Mouse (Mus musculus) Muller cell, postnatal 12 days (primary cell): ENCODE data around the gene Xylt1.

Experiments
- DNase-seq: peaks from one replicate; pipeline ENCODE4 v3.0.0-alpha.2; 2015; ENCODE audit errors: inconsistent ontology term

Gene Xylt1

DNA sequence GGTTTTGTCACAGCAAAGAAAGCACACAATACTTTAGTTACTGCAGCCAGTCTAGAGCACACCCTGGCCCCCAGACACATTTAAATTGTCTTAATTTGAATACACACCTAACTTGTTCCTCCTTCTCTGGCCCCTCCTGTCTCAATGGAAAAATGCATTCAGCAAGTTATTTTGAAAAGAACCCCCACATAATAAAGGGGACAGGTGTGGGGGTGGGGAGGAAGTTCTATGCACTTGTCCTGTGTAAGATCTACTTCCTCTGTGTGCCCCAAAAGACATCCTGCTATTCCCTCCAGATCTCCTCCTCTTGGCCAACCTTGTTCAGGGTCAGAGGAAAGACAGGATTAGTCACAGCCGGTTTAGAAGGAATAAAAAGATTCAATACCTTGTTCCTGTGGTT, 135.0 kb downstream of the Xylt1 start:
- no peak for DNase-seq

DNA sequence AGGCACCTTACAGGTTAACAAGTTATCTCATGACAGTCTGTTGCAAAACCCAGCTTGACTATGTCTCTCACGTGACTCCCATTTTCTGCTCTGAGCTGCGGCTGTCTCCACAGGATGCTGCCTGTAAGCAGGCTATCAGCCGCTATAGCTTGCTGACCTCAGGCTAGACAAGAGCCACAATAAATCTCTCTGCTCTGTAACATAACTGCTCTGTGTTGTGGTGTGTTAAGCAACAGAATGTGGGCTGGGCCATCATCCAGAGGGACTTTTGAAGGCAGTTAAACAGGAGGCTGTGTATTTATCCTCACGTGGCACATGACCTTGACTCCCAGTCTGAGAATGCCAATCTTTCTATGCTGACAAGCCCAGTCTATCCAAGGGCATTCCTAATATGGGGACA, 136.1 kb downstream of the Xylt1 start:
- DNase-seq, result no peak

DNA sequence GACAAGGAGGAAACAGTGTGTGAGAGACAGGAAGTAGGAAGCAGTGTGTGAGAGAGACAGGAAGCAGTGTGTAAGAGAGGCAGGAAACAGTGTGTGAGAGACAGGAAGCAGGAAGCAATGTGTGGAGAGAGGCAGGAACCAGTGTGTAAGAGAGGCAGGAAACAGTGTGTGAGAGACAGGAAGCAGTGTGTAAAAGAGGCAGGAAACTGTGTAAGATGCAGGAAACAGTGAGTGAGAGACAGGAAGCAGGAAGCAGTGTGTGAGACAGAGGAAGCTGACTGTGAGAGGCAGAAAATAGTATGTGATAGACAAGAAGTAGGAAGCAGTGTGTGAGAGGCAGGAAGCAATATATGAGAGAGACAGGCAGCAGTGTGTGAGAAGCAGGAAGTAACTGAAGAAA, 140.6 kb downstream of the Xylt1 start:
- no peak for DNase-seq

DNA sequence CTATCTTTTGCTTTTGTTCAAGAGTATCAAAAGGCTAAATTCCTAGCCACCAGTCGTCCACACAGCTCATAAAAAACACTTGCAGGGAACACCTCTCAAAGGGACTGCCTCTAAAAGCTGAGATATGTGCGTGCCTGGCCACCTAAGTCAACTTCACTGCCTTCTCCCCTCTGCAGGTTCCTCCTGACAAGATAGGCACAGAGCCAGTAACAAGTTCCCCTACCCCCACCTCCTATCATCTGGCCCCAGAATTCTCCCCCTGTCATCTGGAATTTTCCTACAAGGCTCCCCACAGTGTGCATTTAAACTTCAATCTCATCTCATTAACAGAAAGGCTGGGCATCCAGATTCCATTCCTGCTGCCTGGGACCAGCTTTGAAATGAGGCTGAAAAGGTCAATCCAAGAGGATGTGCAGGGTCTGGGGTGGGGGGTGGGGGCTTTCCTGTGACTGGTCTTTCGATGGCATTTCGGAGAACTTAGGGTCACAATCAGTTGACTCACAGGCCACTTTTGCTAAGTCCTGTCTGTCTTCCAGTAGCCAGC, 141.4 kb downstream of the Xylt1 start:
- peak; percentile 17 for DNase-seq

DNA sequence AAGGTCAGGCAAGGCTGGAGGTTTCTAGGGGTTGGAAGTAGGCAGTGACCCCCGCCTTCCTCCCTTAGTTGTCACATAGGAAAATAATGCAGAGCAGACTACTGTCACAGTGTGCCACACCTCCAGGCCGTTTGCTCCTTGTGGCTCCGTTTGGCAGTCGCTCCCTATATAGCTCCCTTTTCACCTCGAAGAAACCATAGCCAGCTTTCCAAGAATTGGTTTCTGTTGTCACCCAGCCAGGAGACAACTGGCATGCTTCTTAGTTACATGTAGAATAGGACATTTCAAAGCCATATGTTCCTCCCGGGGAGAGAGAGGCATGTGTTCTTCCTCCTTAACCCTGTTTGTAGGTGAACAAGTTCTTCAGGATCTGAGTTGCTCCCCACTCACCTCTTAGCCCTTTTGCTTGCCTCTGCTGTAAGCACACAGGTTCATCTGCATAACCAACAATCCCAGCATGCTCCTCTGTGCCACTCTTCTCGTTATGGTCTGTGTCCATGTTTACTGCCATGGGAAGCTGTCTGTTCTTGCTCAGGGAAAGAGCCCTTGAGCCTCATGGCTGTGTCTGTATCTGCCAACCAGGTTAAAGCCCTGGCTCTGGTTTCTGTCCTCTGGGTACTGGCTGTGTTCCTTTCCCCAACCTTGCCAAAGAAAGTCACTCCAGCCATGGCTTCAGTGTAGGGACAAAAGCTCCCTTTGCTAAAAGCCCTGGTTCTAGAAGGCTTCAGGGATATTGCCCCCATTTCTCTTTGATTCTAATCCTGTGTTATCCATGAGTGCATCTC, 143.8 kb downstream of the Xylt1 start:
- no peak for DNase-seq

DNA sequence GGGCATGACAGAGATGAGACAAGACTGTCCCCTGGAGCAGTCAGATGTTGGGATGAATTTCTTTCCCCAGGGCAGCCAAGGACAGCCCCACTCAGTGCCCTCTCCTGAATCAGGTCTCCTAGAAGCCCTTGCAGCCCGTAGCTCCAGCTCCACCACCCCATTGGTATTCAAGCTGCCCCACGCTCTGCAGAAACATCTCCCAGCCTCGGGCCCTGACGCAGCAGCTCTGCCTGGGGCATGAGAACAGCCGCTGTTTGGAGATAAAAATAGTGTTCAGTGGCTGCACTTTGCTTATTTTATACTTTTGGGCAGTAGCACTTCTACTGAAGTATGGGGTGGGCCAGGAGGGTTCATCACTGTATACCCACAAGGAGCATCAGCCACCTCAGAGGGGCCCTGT, 144.9 kb downstream of the Xylt1 start:
- DNase-seq, result no peak

DNA sequence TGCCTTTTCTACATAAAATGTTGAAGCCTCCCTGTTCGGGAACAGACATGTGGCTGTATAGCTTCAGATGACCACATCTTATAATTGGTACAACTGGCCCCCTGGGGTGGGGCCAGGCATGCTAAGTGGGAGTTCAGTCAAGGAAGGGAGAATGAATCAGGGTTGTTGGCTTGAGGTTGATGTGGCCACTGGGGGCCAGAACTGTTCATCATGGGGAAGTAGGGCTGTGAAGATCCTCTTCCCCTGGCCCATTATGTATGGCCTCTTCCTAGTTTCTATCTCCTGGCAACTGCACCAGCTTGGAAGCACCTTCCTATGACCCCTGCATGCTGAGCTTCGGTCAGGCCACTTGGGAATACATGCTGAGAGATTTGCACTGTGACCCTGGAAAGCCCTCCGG, 145.8 kb downstream of the Xylt1 start:
- DNase-seq, result no peak

DNA sequence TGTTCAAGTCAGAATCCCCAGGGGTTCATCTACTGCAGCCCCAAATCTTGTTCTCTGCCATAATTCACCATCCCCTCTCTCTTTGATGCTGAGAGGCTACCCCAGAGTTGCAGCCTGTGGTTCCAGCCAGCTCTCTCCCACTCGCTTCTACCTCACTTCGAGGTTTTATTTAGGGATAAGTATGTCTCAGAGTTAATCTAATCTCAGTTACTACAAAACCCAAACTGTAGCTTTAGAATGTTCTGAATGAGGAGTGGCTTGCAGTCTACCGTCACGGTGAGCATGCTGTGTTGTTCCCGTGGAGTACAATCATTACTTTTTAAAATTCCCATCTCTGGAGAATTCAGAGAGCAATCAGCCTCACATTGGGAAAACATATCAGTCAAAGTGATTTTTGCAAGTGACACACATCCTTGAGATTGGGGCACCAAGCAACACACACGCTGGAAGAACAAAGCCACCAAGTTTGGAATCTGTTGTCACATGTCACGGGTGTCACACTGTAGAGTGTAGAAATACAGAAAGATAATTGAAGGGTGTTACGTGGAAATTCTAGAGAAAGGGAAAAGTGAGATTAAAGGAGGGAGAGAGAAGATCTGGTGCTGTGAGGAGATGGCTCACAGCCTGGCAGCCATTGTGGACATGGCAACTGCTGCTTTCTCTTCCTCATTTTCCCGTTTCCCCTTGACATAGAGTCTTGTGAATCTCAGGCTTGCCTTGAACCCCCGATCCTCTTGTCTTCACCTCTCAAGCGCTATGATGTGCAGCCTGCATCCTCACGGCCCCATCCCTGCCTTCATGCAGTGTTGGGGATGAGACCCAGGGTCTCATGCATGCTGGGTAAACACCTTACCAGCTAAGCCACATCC, 149.2 kb downstream of the Xylt1 start:
- DNase-seq, result no peak

DNA sequence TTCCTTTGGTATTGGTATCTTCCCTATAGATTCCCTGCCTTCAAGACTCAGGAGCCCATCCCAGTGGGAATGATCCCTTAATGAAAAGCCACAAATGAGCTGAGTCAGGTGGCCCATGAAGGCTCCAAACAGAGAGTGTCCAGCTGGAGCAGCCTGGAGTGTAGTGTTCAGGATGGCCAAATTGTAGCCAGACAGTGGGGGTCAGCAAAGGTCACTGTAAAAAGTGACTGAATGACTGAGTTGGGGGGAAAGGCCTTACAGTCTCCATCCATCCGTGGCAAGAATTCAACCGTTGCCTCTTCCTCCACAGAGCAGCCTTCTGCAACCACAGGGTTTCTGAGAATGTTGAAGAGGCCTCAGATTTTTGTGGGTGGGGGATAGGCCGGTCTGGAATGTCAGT, 151.9 kb downstream of the Xylt1 start:
- DNase-seq, result peak; percentile 19

DNA sequence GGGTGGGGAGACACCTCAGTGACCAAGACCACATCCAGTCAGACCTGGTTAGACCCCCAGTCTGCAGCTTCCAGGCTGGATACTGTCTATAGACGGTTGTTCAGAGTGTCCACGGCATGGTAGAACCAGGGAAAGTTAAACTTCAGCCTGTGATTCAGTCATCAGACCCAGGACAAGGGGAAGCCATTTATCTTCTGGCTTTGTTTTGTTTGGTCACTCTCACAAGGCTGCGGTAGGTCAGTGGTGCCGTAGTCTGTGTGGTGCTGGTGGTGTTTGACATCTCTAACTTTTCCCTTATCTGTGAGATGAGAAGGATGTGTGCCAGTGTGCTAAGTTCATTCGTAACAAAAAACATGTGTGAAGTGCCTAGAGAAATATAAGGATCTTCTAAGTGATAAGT, 152.4 kb downstream of the Xylt1 start:
- DNase-seq, result no peak

DNA sequence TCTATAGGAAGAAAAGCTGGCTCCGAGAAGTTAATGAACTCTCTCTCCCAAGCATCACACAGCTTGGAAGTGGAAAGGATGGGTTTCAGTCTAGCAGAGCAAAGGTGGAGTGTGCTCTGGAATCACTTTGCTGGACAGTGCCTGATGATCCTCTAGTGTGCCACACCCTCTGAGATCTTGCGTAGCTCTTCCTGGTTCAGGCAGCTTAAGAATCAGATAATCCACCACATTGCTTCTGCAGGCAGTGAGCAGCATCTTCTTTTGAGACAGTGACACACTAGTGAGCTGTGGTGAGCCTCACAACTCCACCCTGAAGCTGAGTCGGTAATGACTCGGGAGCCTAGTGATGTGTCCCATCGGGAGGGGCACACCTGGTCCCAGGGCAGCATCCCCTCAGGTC, 159.2 kb downstream of the Xylt1 start:
- no peak for DNase-seq

DNA sequence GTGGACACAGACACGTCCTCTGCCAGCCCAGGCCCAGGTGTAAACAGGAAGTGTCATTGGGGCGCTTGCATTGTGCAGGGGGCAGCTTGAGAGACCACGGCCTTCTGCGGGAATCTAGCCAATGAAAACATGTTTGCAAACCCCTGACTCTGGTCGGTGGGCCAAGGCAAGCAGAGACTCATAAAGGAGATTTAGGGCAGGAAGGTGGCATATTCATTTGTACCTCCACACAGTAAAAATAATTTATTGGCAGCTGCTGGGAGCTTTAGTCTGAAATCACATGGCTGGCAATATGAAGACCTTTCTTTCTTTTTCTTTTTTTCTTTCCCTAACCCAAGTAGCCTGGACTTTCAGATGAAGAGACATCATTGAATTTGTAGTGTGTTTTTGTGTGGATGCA, 159.6 kb downstream of the Xylt1 start:
- no peak for DNase-seq

DNA sequence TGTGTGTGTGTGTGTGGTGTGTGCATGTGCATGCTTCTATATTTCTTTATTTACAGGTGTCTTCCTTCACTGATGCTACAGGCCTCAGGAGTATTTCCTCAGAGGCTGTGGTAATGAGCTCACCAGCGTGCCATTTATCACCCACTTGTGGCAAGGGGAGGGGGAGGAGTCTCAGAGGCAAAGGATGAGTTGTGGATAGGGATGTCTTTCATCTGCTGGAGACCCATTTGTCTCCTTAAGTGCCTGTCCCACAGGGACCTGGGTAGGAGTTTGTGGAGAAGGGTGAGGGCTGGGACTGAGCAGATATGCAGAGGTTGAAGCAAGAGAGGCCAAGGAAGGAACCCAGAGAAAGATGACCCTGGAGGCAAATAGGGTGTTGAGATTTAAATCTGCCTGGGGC, 160.3 kb downstream of the Xylt1 start:
- DNase-seq, result no peak

DNA sequence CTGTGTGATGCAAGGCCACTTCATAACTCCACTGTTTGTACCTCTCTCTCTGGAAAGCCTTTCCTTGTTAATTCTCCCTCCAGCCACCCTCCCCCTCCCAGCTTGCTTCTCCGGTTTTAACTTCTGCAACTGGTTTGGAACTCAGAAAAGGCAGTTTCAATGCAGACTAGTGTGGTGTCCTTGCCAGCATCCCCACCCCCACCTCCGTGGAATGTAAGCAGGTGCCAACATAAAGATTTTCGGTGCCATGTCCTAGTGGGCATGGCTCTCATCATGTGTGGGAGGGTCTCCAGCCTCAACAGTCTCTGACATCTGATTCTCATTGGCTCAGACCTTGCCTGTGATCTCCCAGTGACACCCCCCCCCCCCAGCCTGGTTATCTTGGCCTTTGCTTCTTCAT, 160.9 kb downstream of the Xylt1 start:
- no peak for DNase-seq

DNA sequence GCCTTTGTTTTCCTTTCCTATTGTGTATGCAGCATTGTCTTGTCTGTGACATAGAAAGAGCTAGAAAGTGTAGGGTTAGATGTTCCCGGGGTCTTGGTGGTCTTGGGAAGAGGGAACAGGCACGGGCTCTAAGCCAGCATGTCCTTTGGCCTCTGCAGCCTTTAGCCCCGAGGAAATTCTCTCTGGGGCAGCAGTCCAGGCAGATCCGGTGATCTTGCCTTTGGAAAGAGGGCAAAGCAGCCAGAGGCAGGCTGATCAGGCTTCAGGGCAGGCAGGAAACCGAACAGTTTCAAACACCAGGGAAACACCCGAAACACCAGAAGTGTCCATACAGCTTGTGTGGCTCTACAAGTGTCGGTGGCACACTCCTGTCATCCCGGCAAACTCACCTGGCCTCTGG, 162.3 kb downstream of the Xylt1 start:
- DNase-seq, result no peak

DNA sequence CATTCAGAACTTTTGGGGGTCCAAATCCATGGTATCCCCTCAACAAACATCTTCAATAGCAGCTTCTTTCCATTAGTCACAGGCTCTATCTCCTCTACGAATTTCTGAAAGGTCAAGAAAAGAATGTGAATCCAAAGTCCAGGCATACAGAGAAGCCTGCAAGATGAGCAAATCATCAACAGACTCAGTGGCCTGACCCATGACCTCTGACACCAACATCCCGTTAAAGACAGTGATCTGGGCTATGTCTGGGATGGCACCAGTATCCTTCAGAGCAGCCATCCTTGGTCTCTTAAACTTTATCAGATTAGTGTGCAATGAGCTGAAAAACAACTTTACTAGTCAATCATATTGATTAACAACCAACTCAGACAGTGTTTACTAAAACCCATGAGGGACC, 163.3 kb downstream of the Xylt1 start:
- DNase-seq, result no peak

DNA sequence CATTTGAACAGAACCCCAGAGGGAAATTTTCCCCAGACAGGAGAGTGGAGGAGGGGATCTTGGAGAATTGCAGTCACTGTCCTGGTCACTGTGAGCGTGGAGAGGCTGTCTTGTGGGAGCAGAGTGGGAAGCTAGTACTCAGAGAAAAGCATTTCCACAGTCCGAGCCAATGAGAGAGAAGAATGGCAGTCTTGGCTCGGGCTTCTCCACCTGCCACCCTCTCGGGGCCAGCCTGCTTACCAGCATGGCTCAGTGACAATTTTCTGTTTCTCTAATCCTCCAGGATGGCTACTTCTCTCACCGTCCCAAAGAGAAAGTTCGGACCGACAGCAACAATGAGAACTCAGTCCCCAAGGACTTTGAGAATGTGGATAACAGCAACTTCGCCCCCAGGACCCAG, 167.5 kb downstream of the Xylt1 start:
- DNase-seq, result no peak

DNA sequence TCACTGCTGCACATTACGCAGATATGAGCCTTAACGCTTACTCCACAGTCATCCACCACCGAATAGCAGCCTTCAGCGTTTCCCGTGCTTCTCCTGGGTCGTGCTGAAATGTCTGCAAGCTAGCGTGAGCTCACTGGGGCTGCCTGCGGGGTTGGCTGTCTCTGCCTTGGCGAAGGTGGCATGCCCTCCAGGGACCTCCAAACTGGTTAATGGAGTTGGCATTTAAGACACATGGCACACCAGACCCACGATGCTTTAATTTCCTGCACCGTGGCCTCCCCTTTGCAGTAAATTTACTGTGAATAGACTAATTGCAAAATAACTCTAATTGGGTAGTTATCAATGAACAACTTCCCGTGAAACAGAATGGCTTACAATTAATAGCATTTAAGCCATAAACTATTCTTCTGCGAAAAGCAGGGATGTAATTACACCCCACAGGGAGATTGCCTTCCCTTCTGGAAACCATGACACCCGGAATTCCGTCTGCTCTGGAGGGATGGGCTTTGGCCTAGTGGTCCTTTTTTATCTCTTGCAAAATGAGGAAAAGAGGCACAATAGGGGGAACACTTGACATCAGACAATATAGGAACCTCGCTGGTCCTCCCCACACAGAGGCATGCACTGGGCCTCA, 170.3 kb downstream of the Xylt1 start:
- no peak for DNase-seq

DNA sequence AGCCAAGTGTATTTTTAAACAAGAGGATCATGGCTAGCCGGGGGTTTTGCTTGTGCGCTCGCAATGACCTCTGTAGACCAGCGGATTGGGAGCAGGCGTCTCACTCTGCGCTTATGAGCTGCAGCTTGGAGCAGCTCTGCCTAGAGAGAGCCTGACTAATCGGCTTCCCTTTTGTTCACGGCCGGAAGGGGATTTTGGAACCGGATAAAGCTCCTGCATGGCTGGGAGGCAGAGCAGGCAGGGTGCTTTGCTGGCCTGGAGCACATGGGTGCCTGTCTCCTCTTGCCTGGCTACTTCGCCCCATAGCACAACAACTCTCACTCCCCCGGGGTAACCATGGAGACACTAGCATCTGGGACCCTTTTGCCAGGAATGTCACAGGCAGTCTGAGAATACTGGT, 172.4 kb downstream of the Xylt1 start:
- DNase-seq, result peak; percentile 16

DNA sequence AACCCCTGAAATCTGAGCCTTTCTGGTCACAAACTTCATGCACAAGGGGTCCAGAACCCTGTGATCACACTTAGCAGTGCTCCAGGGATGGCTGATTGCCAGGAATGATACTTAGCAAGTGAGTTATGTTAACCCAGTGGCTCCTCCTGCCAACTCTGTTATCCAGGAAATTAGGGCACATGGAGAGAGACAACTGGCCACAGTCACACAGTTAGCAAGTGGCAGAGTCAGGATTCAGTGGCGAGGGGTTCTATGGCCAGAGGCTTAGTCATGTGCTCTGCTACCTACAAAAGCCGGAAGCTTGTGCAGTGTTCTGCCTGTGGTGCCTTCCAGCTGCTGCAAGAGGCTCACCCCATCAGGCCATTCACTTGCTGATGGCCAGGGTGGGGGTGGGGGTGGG, 175.0 kb downstream of the Xylt1 start:
- DNase-seq, result peak; percentile 65

DNA sequence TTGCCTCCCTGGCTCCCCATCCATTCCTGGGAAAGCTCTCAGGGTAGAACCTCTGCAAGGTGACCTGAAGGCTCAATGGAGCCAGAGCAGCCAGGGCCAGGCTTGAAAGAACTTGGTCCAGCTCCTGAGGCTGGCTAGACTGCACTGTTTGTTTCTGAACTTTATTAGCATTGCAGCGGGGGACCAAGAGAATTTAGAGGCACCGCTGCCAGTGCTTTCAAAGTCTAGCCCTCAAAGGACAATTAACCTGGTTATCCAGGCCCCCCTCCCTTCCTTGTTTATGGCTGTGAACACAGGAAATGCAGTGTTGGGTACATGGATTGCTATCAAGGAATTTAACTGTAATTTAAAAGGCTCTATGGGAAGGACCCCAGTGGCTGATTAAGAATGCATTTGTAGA, 177.4 kb downstream of the Xylt1 start:
- DNase-seq, result no peak

DNA sequence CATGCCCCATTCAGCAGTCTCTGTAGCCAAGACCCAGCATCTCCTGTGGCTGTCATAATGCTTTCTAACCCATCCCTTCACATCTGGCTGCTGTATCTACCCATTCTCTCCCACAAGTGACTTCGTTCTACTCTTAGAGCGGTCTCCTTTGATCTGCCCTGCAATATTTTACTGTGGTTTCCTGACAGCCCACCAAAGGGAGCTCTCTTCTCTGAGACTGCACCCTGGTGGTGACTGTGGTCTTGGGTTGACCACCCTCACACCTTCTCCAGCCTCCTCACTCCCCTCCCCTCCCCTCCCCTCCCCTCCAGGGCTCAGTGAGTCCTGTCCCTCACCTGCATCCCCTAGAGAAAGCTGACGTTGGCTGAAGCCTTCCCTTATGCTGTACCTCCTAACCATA, 178.3 kb downstream of the Xylt1 start:
- DNase-seq, result no peak
